Mouse (Mus musculus) small intestine, adult 10 weeks (tissue): ENCODE measurements around the gene Pnisr. TPM values are rescaled to one million over a fixed set of nuclear protein-coding genes. Genes with fewer than 3 reads are reported as not detected.

Source experiments
- polyA plus RNA-seq: library from polyadenylated mRNA; stranded (reverse); fragments of 350-450 nt; fragmentation: Illumina TruSeq; extraction: RNeasy Lipid Tissue Mini Kit (QIAGEN cat#74804); gene quantifications from one replicate; pipeline ENCODE4 v1.2.3, GENCODE M21; 2014; ENCODE audit warnings: low replicate concordance

The Pnisr gene
- 184 TPM for polyA plus RNA-seq

GRCm38 (mm10) chr4:21847481-21848286 lies at the start of gene Pnisr:
Gene Pnisr (plus strand): TSS chr4:21847583.

GRCm38 (mm10) chr4:21879565-21880220 lies 32.3 kb downstream of the Pnisr start, which contains the start of gene Coq3:
Gene Coq3 (plus strand): TSS chr4:21879673.

Other genes starting within 250 kb of the Pnisr start
- not detected for gene Prdm13, start 161.6 kb upstream of the Pnisr start, polyA plus RNA-seq
- 65.4 TPM for gene Ccnc, start 119.9 kb upstream of the Pnisr start, polyA plus RNA-seq
- 49.9 TPM for gene Usp45, start 80.4 kb upstream of the Pnisr start, polyA plus RNA-seq
- gene Tstd3, start 80.4 kb upstream of the Pnisr start, polyA plus RNA-seq, result 129 TPM
- 7.4 TPM for gene Coq3, start 32.1 kb downstream of the Pnisr start, polyA plus RNA-seq
- gene Faxc, start 83.7 kb downstream of the Pnisr start, polyA plus RNA-seq, result 1.4 TPM